Mouse (Mus musculus): ENCODE measurements around the gene Ncoa1. TPM values are rescaled to one million over a fixed set of nuclear protein-coding genes. Genes with fewer than 3 reads are reported as not detected.

Ncoa1 gene
- polyA plus RNA-seq, 1 experiment from 2014 or later: 0.76 TPM

DNA sequence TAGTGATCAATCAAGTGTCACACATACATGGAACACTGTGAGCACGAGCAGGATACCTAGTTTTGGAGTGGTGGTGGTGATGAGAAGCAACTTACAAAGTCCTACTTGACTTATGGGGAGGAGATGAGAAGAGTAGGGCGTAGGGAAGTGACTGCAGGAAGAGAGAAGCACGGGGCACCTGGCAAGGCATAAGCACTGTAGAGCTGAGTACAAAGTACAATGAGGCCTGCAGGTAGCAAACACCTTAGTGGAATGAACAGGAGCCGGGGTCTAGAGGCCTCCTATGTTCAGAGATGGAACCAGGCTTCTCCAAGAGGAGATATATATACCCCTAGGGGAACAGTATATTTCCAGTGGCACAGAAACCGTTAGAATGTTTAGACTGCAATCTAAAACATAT is 153.4 kb downstream of the Ncoa1 start:
- no peak for ATAC-seq (ENCODE audit: low read depth)
- no peaks in the 10 kb centered on the region for H3K9me3 ChIP-seq (replicated peaks; ENCODE audit: control insufficient read depth, low read length)

DNA sequence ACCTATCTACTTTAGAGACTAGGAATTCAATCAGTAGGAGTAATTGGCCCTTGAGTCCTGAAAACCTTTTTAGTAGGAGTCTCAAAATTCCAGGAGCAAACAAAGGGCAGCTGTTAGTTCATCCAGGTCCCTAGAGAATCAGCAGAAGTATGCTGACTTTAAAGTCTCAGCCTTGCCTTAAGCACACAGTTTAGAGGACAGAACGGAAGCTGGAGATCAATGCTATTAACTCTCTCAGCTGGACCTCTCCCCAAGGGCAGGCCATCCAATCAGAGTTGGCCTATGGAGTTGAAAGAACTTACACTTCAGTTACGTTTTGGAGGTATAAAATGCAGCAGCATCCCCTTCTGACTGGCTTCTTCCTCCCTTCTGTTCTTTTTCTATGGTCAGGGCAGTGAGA is 154.8 kb downstream of the Ncoa1 start:
- Histone ChIP-seq H3K9me3 (replicated peaks; ENCODE audit: control insufficient read depth, low read length) (no peaks in the 10 kb centered on the region), H3K4me1 (ENCODE audit: control insufficient read depth, low read depth, low read length) (no peaks in the 10 kb centered on the region), H3K9ac (ENCODE audit: low read depth, low read length) (no peak overlapping the region), H3K4me2 (ENCODE audit: low read depth, low read length) (no peak overlapping the region), H3K4me3 (ENCODE audit: low read depth, low read length) (no peak overlapping the region), H3K36me3 (ENCODE audit: control insufficient read depth, insufficient read depth) (no peaks in the 10 kb centered on the region), H3K27me3 (ENCODE audit: control insufficient read depth, insufficient read depth, low read depth, low read length) (no peaks in the 10 kb centered on the region), H3K27ac (ENCODE audit: low read length) (no peak overlapping the region)
- WGBS (ENCODE audit: insufficient replicate concordance): 54% methylated on average over 2 of the region's 2 CpGs
- ATAC-seq (ENCODE audit: low read depth): no peak

More for the DNA sequence above, 153.4 kb downstream of the Ncoa1 start:
- Histone ChIP-seq H3K36me3 (ENCODE audit: control insufficient read depth, insufficient read depth) (no peaks in the 10 kb centered on the region), H3K9ac (ENCODE audit: low read depth, low read length) (no peak overlapping the region), H3K27me3 (ENCODE audit: control insufficient read depth, insufficient read depth, low read depth, low read length) (no peaks in the 10 kb centered on the region), H3K27ac (ENCODE audit: low read length) (no peak overlapping the region), H3K4me1 (ENCODE audit: control insufficient read depth, low read depth, low read length) (no peaks in the 10 kb centered on the region), H3K4me2 (ENCODE audit: low read depth, low read length) (no peak overlapping the region), H3K4me3 (ENCODE audit: low read depth, low read length) (no peak overlapping the region)
- 53% methylated on average over 5 of the region's 5 CpGs for WGBS (ENCODE audit: insufficient replicate concordance)

DNA sequence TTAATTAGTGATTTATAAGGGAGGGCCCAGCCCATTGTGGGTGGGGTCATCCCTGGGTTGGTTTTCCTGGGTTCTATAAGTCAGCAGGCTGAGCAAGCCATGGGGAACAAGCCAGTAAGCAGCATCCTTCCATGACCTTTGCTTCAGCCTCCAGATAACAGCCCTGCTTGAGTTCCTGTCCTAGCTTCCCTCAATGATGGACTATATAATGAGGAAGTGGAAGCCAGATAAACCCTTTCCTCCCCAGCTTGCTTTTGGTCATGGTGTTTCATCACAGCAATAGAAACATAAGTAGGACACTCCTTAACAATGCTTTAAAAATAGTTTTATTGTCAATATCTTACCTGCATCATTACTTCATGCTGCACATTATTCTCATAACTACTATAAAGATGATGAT is 163.2 kb downstream of the Ncoa1 start:
- no peaks in the 10 kb centered on the region for H3K9me3 ChIP-seq (replicated peaks; ENCODE audit: control insufficient read depth, low read length)
- no peaks in the 10 kb centered on the region for H3K27me3 ChIP-seq (ENCODE audit: control insufficient read depth, insufficient read depth, low read depth, low read length)
- no peak overlapping the region for H3K4me3 ChIP-seq (ENCODE audit: low read depth, low read length)
- H3K36me3 ChIP-seq (ENCODE audit: control insufficient read depth, insufficient read depth): no peaks in the 10 kb centered on the region
- no peak overlapping the region for H3K27ac ChIP-seq (ENCODE audit: low read length)
- no peak overlapping the region for H3K4me2 ChIP-seq (ENCODE audit: low read depth, low read length)
- no peak for ATAC-seq (ENCODE audit: low read depth)
- H3K9ac ChIP-seq (ENCODE audit: low read depth, low read length): no peak overlapping the region
- no peaks in the 10 kb centered on the region for H3K4me1 ChIP-seq (ENCODE audit: control insufficient read depth, low read depth, low read length)

DNA sequence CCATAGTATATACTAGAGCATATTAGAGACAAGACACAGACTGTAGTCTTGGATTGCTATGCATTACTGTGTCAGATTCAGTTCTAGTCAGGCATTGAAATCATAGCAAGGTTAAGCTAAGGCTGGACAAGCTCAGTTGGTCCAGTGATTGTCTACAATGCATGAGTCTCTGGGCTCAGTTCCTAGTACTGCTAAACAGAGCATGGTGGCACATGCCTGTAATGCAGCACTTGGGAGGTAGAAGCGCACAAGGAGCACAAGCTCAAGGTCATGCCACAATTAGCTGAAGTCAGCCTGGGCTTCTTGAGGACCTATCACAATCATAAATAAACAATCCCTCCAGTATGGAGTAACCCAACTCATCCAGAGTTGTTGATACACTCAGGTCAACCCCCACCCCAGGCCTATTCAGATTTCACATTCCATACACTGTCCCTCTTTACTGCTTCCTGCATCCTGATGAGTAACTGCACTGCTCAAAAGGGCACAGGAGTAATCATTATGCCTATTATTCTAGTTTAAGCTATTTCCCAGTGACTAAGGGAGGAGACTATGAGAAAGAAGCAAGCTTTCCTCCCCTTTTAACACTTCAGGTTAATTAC is 170.2 kb downstream of the Ncoa1 start:
- Histone ChIP-seq H3K4me3 (ENCODE audit: low read depth, low read length) (no peak overlapping the region), H3K4me1 (ENCODE audit: control insufficient read depth, low read depth, low read length) (no peaks in the 10 kb centered on the region), H3K27me3 (ENCODE audit: control insufficient read depth, insufficient read depth, low read depth, low read length) (no peaks in the 10 kb centered on the region), H3K4me2 (ENCODE audit: low read depth, low read length) (no peak overlapping the region), H3K36me3 (ENCODE audit: control insufficient read depth, insufficient read depth) (no peaks in the 10 kb centered on the region), H3K27ac (ENCODE audit: low read length) (no peak overlapping the region), H3K9ac (ENCODE audit: low read depth, low read length) (no peak overlapping the region), H3K9me3 (replicated peaks; ENCODE audit: control insufficient read depth, low read length) (no peaks in the 10 kb centered on the region)
- no peak for ATAC-seq (ENCODE audit: low read depth)
- WGBS (ENCODE audit: insufficient replicate concordance): 74% methylated on average over 1 of the region's 1 CpGs

DNA sequence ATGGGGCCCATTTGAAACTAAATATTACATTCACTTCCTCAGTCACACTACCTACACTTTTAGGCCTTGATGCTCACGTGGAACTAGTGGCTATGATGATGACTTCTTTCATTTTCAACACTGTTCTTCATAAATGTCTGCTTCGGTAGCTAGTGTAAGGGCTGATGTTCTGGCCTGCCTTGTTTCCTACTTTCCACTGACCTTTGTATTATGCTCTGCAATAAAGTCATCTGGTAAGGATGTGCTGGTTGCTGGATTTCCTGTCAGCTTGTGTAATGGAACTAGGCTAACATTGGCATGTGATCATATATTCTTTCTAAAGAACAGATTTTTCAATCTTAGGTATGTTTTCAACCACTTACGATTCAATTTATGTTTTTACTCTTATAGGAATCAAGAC is 177.7 kb downstream of the Ncoa1 start:
- H3K4me1 ChIP-seq (ENCODE audit: control insufficient read depth, low read depth, low read length): no peaks in the 10 kb centered on the region
- no peaks in the 10 kb centered on the region for H3K9me3 ChIP-seq (replicated peaks; ENCODE audit: control insufficient read depth, low read length)
- H3K36me3 ChIP-seq (ENCODE audit: control insufficient read depth, insufficient read depth): no peaks in the 10 kb centered on the region
- no peak for ATAC-seq (ENCODE audit: low read depth)
- no peaks in the 10 kb centered on the region for H3K27me3 ChIP-seq (ENCODE audit: control insufficient read depth, insufficient read depth, low read depth, low read length)
- no peak overlapping the region for H3K27ac ChIP-seq (ENCODE audit: low read length)
- H3K4me3 ChIP-seq (ENCODE audit: low read depth, low read length): no peak overlapping the region
- no peak overlapping the region for H3K4me2 ChIP-seq (ENCODE audit: low read depth, low read length)
- 59% methylated on average over 3 of the region's 3 CpGs for WGBS (ENCODE audit: insufficient replicate concordance)
- H3K9ac ChIP-seq (ENCODE audit: low read depth, low read length): no peak overlapping the region

DNA sequence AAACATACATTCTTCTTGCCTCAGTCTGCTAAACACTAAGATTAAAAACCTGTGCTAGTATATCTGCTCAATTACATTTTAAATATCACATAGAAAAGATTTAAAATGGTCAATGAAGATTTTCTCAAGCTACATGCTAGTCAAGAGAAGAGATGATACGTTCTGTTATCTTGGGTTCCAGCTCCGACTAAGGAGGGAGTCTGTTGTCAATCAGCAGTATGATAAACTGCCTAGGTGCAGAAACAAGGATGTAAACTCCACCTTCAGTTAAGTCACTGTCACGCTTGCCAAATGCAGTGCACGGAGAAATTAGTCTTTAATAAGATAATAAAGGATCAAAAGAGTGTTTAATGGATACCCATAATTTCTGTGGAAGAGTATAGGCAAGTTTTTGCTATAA is 178.4 kb downstream of the Ncoa1 start:
- Histone ChIP-seq H3K27me3 (ENCODE audit: control insufficient read depth, insufficient read depth, low read depth, low read length) (no peaks in the 10 kb centered on the region), H3K9me3 (replicated peaks; ENCODE audit: control insufficient read depth, low read length) (no peaks in the 10 kb centered on the region), H3K36me3 (ENCODE audit: control insufficient read depth, insufficient read depth) (no peaks in the 10 kb centered on the region), H3K4me3 (ENCODE audit: low read depth, low read length) (no peak overlapping the region), H3K27ac (ENCODE audit: low read length) (no peak overlapping the region), H3K9ac (ENCODE audit: low read depth, low read length) (no peak overlapping the region), H3K4me1 (ENCODE audit: control insufficient read depth, low read depth, low read length) (no peaks in the 10 kb centered on the region), H3K4me2 (ENCODE audit: low read depth, low read length) (no peak overlapping the region)
- WGBS (ENCODE audit: insufficient replicate concordance): 32% methylated on average over 4 of the region's 4 CpGs
- ATAC-seq (ENCODE audit: low read depth): no peak

DNA sequence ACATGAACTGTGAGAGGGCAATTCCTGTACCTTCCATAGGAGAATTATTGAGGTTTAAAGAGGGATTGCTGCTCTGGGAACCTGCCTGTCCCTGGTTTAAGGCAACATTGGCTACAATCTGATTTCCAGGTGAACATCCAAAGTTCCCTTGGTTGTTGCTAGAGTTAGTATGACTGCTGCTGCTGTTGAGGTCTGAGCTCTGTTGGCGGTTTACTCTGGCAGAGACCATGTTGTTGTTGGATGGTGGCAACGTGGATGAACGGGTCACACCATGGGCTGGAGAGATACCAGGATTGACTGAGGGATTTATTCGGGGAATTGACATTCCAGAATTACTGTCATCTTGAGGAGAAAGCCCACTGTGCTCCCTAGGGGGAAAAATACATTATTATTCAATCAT is 181.1 kb downstream of the Ncoa1 start:
- H3K36me3 ChIP-seq (ENCODE audit: control insufficient read depth, insufficient read depth): no peaks in the 10 kb centered on the region
- H3K9ac ChIP-seq (ENCODE audit: low read depth, low read length): no peak overlapping the region
- WGBS (ENCODE audit: insufficient replicate concordance): 64% methylated on average over 4 of the region's 4 CpGs
- H3K27ac ChIP-seq (ENCODE audit: low read length): no peak overlapping the region
- H3K27me3 ChIP-seq (ENCODE audit: control insufficient read depth, insufficient read depth, low read depth, low read length): no peaks in the 10 kb centered on the region
- H3K4me3 ChIP-seq (ENCODE audit: low read depth, low read length): no peak overlapping the region
- no peak overlapping the region for H3K4me2 ChIP-seq (ENCODE audit: low read depth, low read length)
- ATAC-seq (ENCODE audit: low read depth): no peak
- no peaks in the 10 kb centered on the region for H3K4me1 ChIP-seq (ENCODE audit: control insufficient read depth, low read depth, low read length)
- no peaks in the 10 kb centered on the region for H3K9me3 ChIP-seq (replicated peaks; ENCODE audit: control insufficient read depth, low read length)

DNA sequence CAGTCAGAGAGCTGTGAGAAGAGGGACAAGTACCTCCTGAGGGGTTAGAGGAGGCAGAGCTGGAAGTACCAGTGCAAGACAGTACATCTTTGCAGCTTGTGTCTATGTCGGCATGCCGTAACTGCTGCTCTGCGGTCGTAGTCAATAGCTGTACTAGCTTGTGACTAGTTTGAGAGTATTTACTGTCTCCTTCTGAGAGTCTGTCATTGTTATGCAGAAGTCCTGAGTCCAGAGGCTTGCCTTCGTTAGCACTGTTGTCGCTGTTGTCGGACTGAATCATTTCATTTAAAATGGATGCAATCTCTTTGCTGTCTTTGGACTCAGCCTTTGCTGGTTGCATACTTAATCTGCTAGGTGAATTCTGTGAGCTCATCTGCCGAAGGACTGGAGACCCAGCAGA is 181.7 kb downstream of the Ncoa1 start:
- 83% methylated on average over 8 of the region's 8 CpGs for WGBS (ENCODE audit: insufficient replicate concordance)
- no peaks in the 10 kb centered on the region for H3K9me3 ChIP-seq (replicated peaks; ENCODE audit: control insufficient read depth, low read length)
- no peaks in the 10 kb centered on the region for H3K4me1 ChIP-seq (ENCODE audit: control insufficient read depth, low read depth, low read length)
- H3K27me3 ChIP-seq (ENCODE audit: control insufficient read depth, insufficient read depth, low read depth, low read length): no peaks in the 10 kb centered on the region
- no peak overlapping the region for H3K4me2 ChIP-seq (ENCODE audit: low read depth, low read length)
- no peak overlapping the region for H3K27ac ChIP-seq (ENCODE audit: low read length)
- H3K9ac ChIP-seq (ENCODE audit: low read depth, low read length): no peak overlapping the region
- no peak overlapping the region for H3K4me3 ChIP-seq (ENCODE audit: low read depth, low read length)
- ATAC-seq (ENCODE audit: low read depth): no peak
- no peaks in the 10 kb centered on the region for H3K36me3 ChIP-seq (ENCODE audit: control insufficient read depth, insufficient read depth)

DNA sequence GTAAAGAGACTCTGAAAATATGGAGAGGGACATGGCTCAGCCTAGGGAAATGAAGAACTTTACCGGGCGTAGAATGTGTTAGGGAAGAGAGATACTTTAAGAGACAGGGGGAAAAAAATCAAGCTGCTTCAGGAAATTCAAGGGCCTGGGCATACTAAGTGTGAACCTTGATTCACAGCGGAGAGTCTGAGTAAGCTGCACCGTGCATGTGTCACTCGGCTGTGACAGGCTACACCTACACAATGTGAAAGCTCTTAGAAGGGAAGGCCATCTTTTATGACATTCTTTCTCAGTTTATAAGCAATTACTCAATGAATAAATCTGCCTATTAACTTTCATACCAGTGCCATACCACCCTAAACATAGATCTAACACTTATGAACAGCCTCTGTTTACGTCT is 183.2 kb downstream of the Ncoa1 start:
- no peak overlapping the region for H3K27ac ChIP-seq (ENCODE audit: low read length)
- no peak overlapping the region for H3K4me3 ChIP-seq (ENCODE audit: low read depth, low read length)
- no peaks in the 10 kb centered on the region for H3K36me3 ChIP-seq (ENCODE audit: control insufficient read depth, insufficient read depth)
- H3K4me2 ChIP-seq (ENCODE audit: low read depth, low read length): no peak overlapping the region
- ATAC-seq (ENCODE audit: low read depth): no peak
- H3K27me3 ChIP-seq (ENCODE audit: control insufficient read depth, insufficient read depth, low read depth, low read length): no peaks in the 10 kb centered on the region
- no peak overlapping the region for H3K9ac ChIP-seq (ENCODE audit: low read depth, low read length)
- WGBS (ENCODE audit: insufficient replicate concordance): 77% methylated on average over 6 of the region's 6 CpGs
- H3K4me1 ChIP-seq (ENCODE audit: control insufficient read depth, low read depth, low read length): no peaks in the 10 kb centered on the region
- H3K9me3 ChIP-seq (replicated peaks; ENCODE audit: control insufficient read depth, low read length): no peaks in the 10 kb centered on the region
